Mouse (Mus musculus): ENCODE results near the gene C130050O18Rik. TPM values are rescaled to one million over a fixed set of nuclear protein-coding genes. Genes with fewer than 3 reads are reported as not detected.

C130050O18Rik gene
- polyA plus RNA-seq, 1 experiment = 8.1 TPM

- 55% methylated on average over 1 of the region's 1 CpGs for WGBS
- DNase-seq (ENCODE audit: low read depth in 1 of 2, low spot score in 2 of 2) = no peak
- Histone ChIP-seq H3K27ac (ENCODE audit: insufficient read depth, low read length) (no peak overlapping the region), H3K27me3 (ENCODE audit: control insufficient read depth, insufficient read depth, low read length) (no peaks in the 10 kb centered on the region), H3K4me1 (ENCODE audit: control insufficient read depth, insufficient read depth, insufficient read length) (peaks cover 45% of the 10 kb centered on the region), H3K4me3 (ENCODE audit: extremely low read depth, insufficient read depth, insufficient read length) (no peak overlapping the region), H3K36me3 (ENCODE audit: control insufficient read depth, insufficient read depth, low read length) (no peaks in the 10 kb centered on the region)
- TF ChIP-seq POLR2A (IDR thresholded peaks at IDR 0.05; ENCODE audit: low read depth, low read length) (no peak), CTCF (IDR thresholded peaks at IDR 0.05; ENCODE audit: extremely low read depth, insufficient read depth, insufficient read length, insufficient replicate concordance) (no peak)
Observed at GRCm38 (mm10) chr5:139365827-139366226, 39.3 kb upstream of the C130050O18Rik start.

GRCm38 (mm10) chr5:139366484-139366883 is 38.6 kb upstream of the C130050O18Rik start:
- H3K27ac ChIP-seq (ENCODE audit: insufficient read depth, low read length) = peak overlapping the region; percentile 61
- no peaks in the 10 kb centered on the region for H3K36me3 ChIP-seq (ENCODE audit: control insufficient read depth, insufficient read depth, low read length)
- H3K27me3 ChIP-seq (ENCODE audit: control insufficient read depth, insufficient read depth, low read length) = no peaks in the 10 kb centered on the region
- TF ChIP-seq CTCF (IDR thresholded peaks at IDR 0.05; ENCODE audit: extremely low read depth, insufficient read depth, insufficient read length, insufficient replicate concordance) (no peak), POLR2A (IDR thresholded peaks at IDR 0.05; ENCODE audit: low read depth, low read length) (no peak)
- peaks cover 48% of the 10 kb centered on the region for H3K4me1 ChIP-seq (ENCODE audit: control insufficient read depth, insufficient read depth, insufficient read length)
- no peak overlapping the region for H3K4me3 ChIP-seq (ENCODE audit: extremely low read depth, insufficient read depth, insufficient read length)
- 83% methylated on average over 11 of the region's 11 CpGs for WGBS
- DNase-seq (ENCODE audit: low read depth in 1 of 2, low spot score in 2 of 2) = no peak

- H3K27ac ChIP-seq (ENCODE audit: insufficient read depth, low read length) = peak overlapping the region; percentile 81
- DNase-seq (ENCODE audit: low read depth in 1 of 2, low spot score in 2 of 2) = peak in 1 of 2 experiments; percentile 87
Observed at GRCm38 (mm10) chr5:139367884-139368458, 37.1 kb upstream of the C130050O18Rik start.

GRCm38 (mm10) chr5:139368638-139369320 is 36.3 kb upstream of the C130050O18Rik start:
- WGBS = 83% methylated on average over 11 of the region's 11 CpGs
- Histone ChIP-seq H3K27ac (ENCODE audit: insufficient read depth, low read length) (peak overlapping the region; percentile 81; the same call in 1 of the 2 replicates), H3K27me3 (ENCODE audit: control insufficient read depth, insufficient read depth, low read length) (no peaks in the 10 kb centered on the region), H3K4me3 (ENCODE audit: extremely low read depth, insufficient read depth, insufficient read length) (no peak overlapping the region), H3K4me1 (ENCODE audit: control insufficient read depth, insufficient read depth, insufficient read length) (peaks cover 54% of the 10 kb centered on the region), H3K36me3 (ENCODE audit: control insufficient read depth, insufficient read depth, low read length) (no peaks in the 10 kb centered on the region)
- TF ChIP-seq CTCF (IDR thresholded peaks at IDR 0.05; ENCODE audit: extremely low read depth, insufficient read depth, insufficient read length, insufficient replicate concordance) (no peak), POLR2A (IDR thresholded peaks at IDR 0.05; ENCODE audit: low read depth, low read length) (no peak)
- DNase-seq (ENCODE audit: low read depth in 1 of 2, low spot score in 2 of 2) = no peak

More at GRCm38 (mm10) chr5:139367884-139368458, 37.1 kb upstream of the C130050O18Rik start:
- Histone ChIP-seq H3K27me3 (ENCODE audit: control insufficient read depth, insufficient read depth, low read length) (no peaks in the 10 kb centered on the region), H3K4me3 (ENCODE audit: extremely low read depth, insufficient read depth, insufficient read length) (no peak overlapping the region), H3K4me1 (ENCODE audit: control insufficient read depth, insufficient read depth, insufficient read length) (peaks cover 54% of the 10 kb centered on the region), H3K36me3 (ENCODE audit: control insufficient read depth, insufficient read depth, low read length) (no peaks in the 10 kb centered on the region)
- 21% methylated on average over 4 of the region's 4 CpGs for WGBS
- TF ChIP-seq CTCF (IDR thresholded peaks at IDR 0.05; ENCODE audit: extremely low read depth, insufficient read depth, insufficient read length, insufficient replicate concordance) (no peak), POLR2A (IDR thresholded peaks at IDR 0.05; ENCODE audit: low read depth, low read length) (no peak)

GRCm38 (mm10) chr5:139370336-139370735 is 34.7 kb upstream of the C130050O18Rik start:
- WGBS = 89% methylated on average over 6 of the region's 6 CpGs
- TF ChIP-seq CTCF (IDR thresholded peaks at IDR 0.05; ENCODE audit: extremely low read depth, insufficient read depth, insufficient read length, insufficient replicate concordance) (no peak), POLR2A (IDR thresholded peaks at IDR 0.05; ENCODE audit: low read depth, low read length) (no peak)
- H3K4me1 ChIP-seq (ENCODE audit: control insufficient read depth, insufficient read depth, insufficient read length) = peaks cover 43% of the 10 kb centered on the region
- H3K4me3 ChIP-seq (ENCODE audit: extremely low read depth, insufficient read depth, insufficient read length) = no peak overlapping the region
- H3K36me3 ChIP-seq (ENCODE audit: control insufficient read depth, insufficient read depth, low read length) = no peaks in the 10 kb centered on the region
- no peak for DNase-seq (ENCODE audit: low read depth in 1 of 2, low spot score in 2 of 2)
- no peaks in the 10 kb centered on the region for H3K27me3 ChIP-seq (ENCODE audit: control insufficient read depth, insufficient read depth, low read length)
- H3K27ac ChIP-seq (ENCODE audit: insufficient read depth, low read length) = peak overlapping the region; percentile 10; the same call in 1 of the 2 replicates

GRCm38 (mm10) chr5:139371118-139371517 is 34.0 kb upstream of the C130050O18Rik start:
- 77% methylated on average over 5 of the region's 5 CpGs for WGBS
- TF ChIP-seq POLR2A (IDR thresholded peaks at IDR 0.05; ENCODE audit: low read depth, low read length) = no peak
- no peak for TF ChIP-seq CTCF (IDR thresholded peaks at IDR 0.05; ENCODE audit: extremely low read depth, insufficient read depth, insufficient read length, insufficient replicate concordance)
- Histone ChIP-seq H3K4me3 (ENCODE audit: extremely low read depth, insufficient read depth, insufficient read length) (peak overlapping the region; percentile 89; the same call in 1 of the 2 replicates), H3K4me1 (ENCODE audit: control insufficient read depth, insufficient read depth, insufficient read length) (peaks cover 40% of the 10 kb centered on the region), H3K27ac (ENCODE audit: insufficient read depth, low read length) (peak overlapping the region; percentile 91), H3K27me3 (ENCODE audit: control insufficient read depth, insufficient read depth, low read length) (no peaks in the 10 kb centered on the region), H3K36me3 (ENCODE audit: control insufficient read depth, insufficient read depth, low read length) (no peaks in the 10 kb centered on the region)
- no peak for DNase-seq (ENCODE audit: low read depth in 1 of 2, low spot score in 2 of 2)
